Mouse (Mus musculus) MEL (cell line): ENCODE measurements around the gene Gm20388. TPM values are rescaled to one million over a fixed set of nuclear protein-coding genes. Genes with fewer than 3 reads are reported as not detected.

ENCODE experiments used
- DNase-seq: peaks from one replicate; pipeline ENCODE4 v3.0.0; 2011; ENCODE audit warnings: low read depth, low spot score
- H3K27ac ChIP-seq: 2 replicates; pipeline ENCODE4 v1.5.1; 2012; ENCODE audit warnings: low read depth, mild to moderate bottlenecking, control low read depth, low read length, moderate library complexity; ENCODE audit not compliant: control insufficient read depth
- H3K27me3 ChIP-seq, 2 experiments: fragments of 150-350 bp in 1 of 2; sonication (generic) in 1 of 2; 2 replicates each; pipeline ENCODE4 v1.6.1; 2012; ENCODE audit warnings: low read length in 2 of 2, mild to moderate bottlenecking in 2 of 2, improper control_type of control experiment in 1 of 2, moderate library complexity in 1 of 2; ENCODE audit not compliant: insufficient read depth in 2 of 2, control insufficient read depth in 1 of 2
- H3K36me3 ChIP-seq, 2 experiments: 2 replicates each; pipeline ENCODE4 v1.6.1; 2012 to 2014; ENCODE audit warnings: low read length in 2 of 2, improper control_type of control experiment in 1 of 2, inconsistent platforms in 1 of 2, mild to moderate bottlenecking in 1 of 2; ENCODE audit not compliant: insufficient read depth in 2 of 2, control insufficient read depth in 1 of 2
- H3K4me1 ChIP-seq, 2 experiments: fragments of 150-350 bp in 1 of 2; sonication (generic) in 1 of 2; 2 replicates each; pipeline ENCODE4 v1.6.1; 2012; ENCODE audit warnings: low read length in 2 of 2, improper control_type of control experiment in 1 of 2, mild to moderate bottlenecking in 1 of 2; ENCODE audit not compliant: insufficient read depth in 2 of 2, control insufficient read depth in 1 of 2
- H3K4me3 ChIP-seq, 2 experiments: fragments of 150-350 bp in 1 of 2; sonication (generic) in 1 of 2; 2 replicates each; pipeline ENCODE4 v1.5.1; 2012; ENCODE audit warnings: low read depth in 2 of 2, low read length in 2 of 2, mild to moderate bottlenecking in 2 of 2, moderate library complexity in 2 of 2, control low read depth in 1 of 2, improper control_type of control experiment in 1 of 2; ENCODE audit not compliant: control insufficient read depth in 1 of 2, insufficient read depth in 1 of 2
- H3K79me2 ChIP-seq: 2 replicates; pipeline ENCODE4 v1.6.1; 2012; ENCODE audit warnings: mild to moderate bottlenecking, low read length, moderate library complexity; ENCODE audit not compliant: control insufficient read depth, poor library complexity, insufficient read depth
- H3K9ac ChIP-seq: 2 replicates; pipeline ENCODE4 v1.6.1; 2012; ENCODE audit warnings: low read depth, mild to moderate bottlenecking, control low read depth, low read length, moderate library complexity; ENCODE audit not compliant: control insufficient read depth, poor library complexity, severe bottlenecking
- H3K9me3 ChIP-seq: fragments of 150-350 bp; sonication (generic); replicated peaks from 2 replicates; pipeline ENCODE4 v1.6.1; 2012; ENCODE audit warnings: mild to moderate bottlenecking, low read length, improper control_type of control experiment, moderate library complexity; ENCODE audit not compliant: insufficient read depth
- BHLHE40 ChIP-seq: IDR thresholded peaks from 2 replicates; pipeline ENCODE4 v1.6.1; 2012; ENCODE audit warnings: low read depth, mild to moderate bottlenecking, inconsistent platforms, low read length, improper control_type of control experiment, borderline replicate concordance
- CHD1 ChIP-seq: IDR thresholded peaks from 2 replicates; pipeline ENCODE4 v1.6.1; 2012; ENCODE audit warnings: low read depth, mild to moderate bottlenecking, inconsistent platforms, low read length, improper control_type of control experiment
- CHD2 ChIP-seq: IDR thresholded peaks from 2 replicates; pipeline ENCODE4 v1.6.1; 2011; ENCODE audit warnings: low read length, improper control_type of control experiment
- E2F4 ChIP-seq: IDR thresholded peaks from 2 replicates; pipeline ENCODE4 v1.6.1; 2011; ENCODE audit warnings: low read depth, low read length, improper control_type of control experiment, borderline replicate concordance
- GABPA ChIP-seq: IDR thresholded peaks from 2 replicates; pipeline ENCODE4 v1.6.1; 2012; ENCODE audit warnings: low read depth, mild to moderate bottlenecking, inconsistent platforms, low read length, improper control_type of control experiment, moderate library complexity
- JUND ChIP-seq: IDR thresholded peaks from 2 replicates; pipeline ENCODE4 v1.6.1; 2011; ENCODE audit warnings: low read depth, mild to moderate bottlenecking, improper control_type of control experiment, low read length
- KAT2A ChIP-seq: conservative IDR thresholded peaks from 2 replicates; pipeline ENCODE4 v1.6.1; 2012; ENCODE audit warnings: low read depth, low read length, improper control_type of control experiment, inconsistent platforms
- MEF2A ChIP-seq: IDR thresholded peaks from 2 replicates; pipeline ENCODE4 v1.6.1; 2014; ENCODE audit warnings: low read depth, mild to moderate bottlenecking, inconsistent platforms, low read length, improper control_type of control experiment; ENCODE audit not compliant: poor library complexity, insufficient replicate concordance, severe bottlenecking; ENCODE audit errors: extremely low read depth
- MXI1 ChIP-seq: IDR thresholded peaks from 2 replicates; pipeline ENCODE4 v1.6.1; 2011; ENCODE audit warnings: mild to moderate bottlenecking, low read depth, low read length, improper control_type of control experiment
- MYB ChIP-seq: IDR thresholded peaks from 2 replicates; pipeline ENCODE4 v1.6.1; 2011; ENCODE audit warnings: mild to moderate bottlenecking, low read depth, low read length, improper control_type of control experiment
- POLR2A ChIP-seq, 2 experiments: IDR thresholded peaks; 2 replicates each; pipeline ENCODE4 v1.6.1; 2011 to 2012; ENCODE audit warnings: low read length in 2 of 2, mild to moderate bottlenecking in 2 of 2, control low read depth in 1 of 2, improper control_type of control experiment in 1 of 2, low read depth in 1 of 2, moderate library complexity in 1 of 2; ENCODE audit not compliant: control insufficient read depth in 1 of 2, insufficient read depth in 1 of 2, poor library complexity in 1 of 2
- RAD21 ChIP-seq: IDR thresholded peaks from 2 replicates; pipeline ENCODE4 v1.6.1; 2011; ENCODE audit warnings: mild to moderate bottlenecking, low read depth, low read length, improper control_type of control experiment
- RCOR1 ChIP-seq: IDR thresholded peaks from 2 replicates; pipeline ENCODE4 v1.6.1; 2012; ENCODE audit warnings: low read depth, mild to moderate bottlenecking, inconsistent platforms, low read length, improper control_type of control experiment
- SIN3A ChIP-seq: IDR thresholded peaks from 2 replicates; pipeline ENCODE4 v1.6.1; 2012; ENCODE audit warnings: low read length, improper control_type of control experiment, inconsistent platforms
- TAL1 ChIP-seq: IDR thresholded peaks from 2 replicates; pipeline ENCODE4 v1.6.1; 2012; ENCODE audit warnings: mild to moderate bottlenecking, inconsistent platforms, low read length, moderate library complexity, mixed read lengths
- TCF12 ChIP-seq: IDR thresholded peaks from 2 replicates; pipeline ENCODE4 v1.6.1; 2014; ENCODE audit warnings: low read depth, mild to moderate bottlenecking, inconsistent platforms, low read length, improper control_type of control experiment, moderate library complexity
- USF2 ChIP-seq, 2 experiments: IDR thresholded peaks; 2 replicates each; pipeline ENCODE4 v1.6.1; 2011 to 2012; ENCODE audit warnings: improper control_type of control experiment in 2 of 2, low read length in 2 of 2, borderline replicate concordance in 1 of 2, inconsistent platforms in 1 of 2, low read depth in 1 of 2, mild to moderate bottlenecking in 1 of 2; ENCODE audit not compliant: insufficient read depth in 1 of 2
- ZKSCAN1 ChIP-seq: IDR thresholded peaks from 2 replicates; pipeline ENCODE4 v1.6.1; 2012; ENCODE audit warnings: low read depth, mild to moderate bottlenecking, inconsistent platforms, low read length, improper control_type of control experiment, moderate library complexity
- ZMIZ1 ChIP-seq: IDR thresholded peaks from 2 replicates; pipeline ENCODE4 v1.6.1; 2012; ENCODE audit warnings: low read depth, mild to moderate bottlenecking, inconsistent platforms, low read length, improper control_type of control experiment, moderate library complexity
- ZNF384 ChIP-seq: IDR thresholded peaks from 2 replicates; pipeline ENCODE4 v1.6.1; 2012; ENCODE audit warnings: low read depth, mild to moderate bottlenecking, inconsistent platforms, low read length, improper control_type of control experiment
- polyA plus RNA-seq, 2 experiments: library from polyadenylated mRNA; stranded (reverse) in 1 of 2; unstranded in 1 of 2; fragments of >175 nt in 1 of 2; fragments of >200 nt in 1 of 2; gene quantifications; 2 replicates each; pipeline versions ENCODE4 v1.2.1 to v1.2.4; 2012; ENCODE audit warnings: low replicate concordance in 2 of 2, low read depth in 1 of 2; ENCODE audit not compliant: insufficient read length in 2 of 2, insufficient read depth in 1 of 2, missing spikeins in 1 of 2
- total RNA-seq: library from RNA; depleted of rRNA; stranded (reverse); fragments of 300-350 nt; gene quantifications from 2 replicates; pipeline ENCODE4 v1.2.3, GENCODE M21; 2012

Gene Gm20388
- total and polyA plus RNA-seq, 3 experiments, result 11.1 to 17.8 TPM; not detected in 1

DNA sequence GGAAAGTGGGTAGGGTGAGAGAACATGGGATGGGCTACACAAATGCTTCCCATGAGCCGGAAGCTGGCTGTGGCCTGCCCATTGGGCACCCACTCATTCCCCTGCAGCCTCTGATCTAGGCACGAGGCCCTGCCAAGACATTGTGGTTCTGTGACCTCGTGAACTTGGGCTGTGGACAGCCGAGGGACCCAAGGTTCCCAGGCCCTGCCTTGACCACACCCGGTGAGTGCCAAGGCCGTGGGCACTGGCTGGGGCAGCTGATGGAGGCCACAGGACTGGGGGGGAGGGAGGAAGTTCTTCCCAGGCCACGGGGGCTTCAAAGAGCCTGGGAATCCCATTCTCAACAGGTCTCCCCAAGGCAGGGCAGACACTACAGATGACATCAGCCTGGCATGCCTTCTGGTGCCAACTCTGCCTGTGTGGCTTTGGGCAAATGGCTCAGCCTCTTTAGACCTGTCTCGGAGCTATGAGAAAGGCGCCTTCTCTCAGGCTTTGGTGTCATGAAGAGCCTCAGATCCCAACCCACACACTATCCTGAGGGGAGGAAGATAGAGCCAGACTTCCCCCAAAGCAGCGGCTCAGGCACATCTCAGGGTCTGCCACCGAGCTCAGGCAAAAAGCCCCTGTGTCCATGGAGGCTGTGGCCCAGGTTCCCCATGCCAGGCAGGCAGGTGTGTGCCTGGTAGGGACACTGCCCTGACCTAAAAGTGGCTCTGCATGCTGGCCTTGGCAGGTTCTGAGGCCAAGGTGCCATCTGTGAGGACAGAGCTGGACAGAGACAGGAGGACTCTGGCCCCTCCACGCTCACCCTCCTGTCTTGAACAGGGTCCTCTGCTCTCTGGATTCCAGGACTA lies 2941.3 kb downstream of the Gm20388 start:
- TF ChIP-seq MYB (no peak), ZKSCAN1 (no peak), TAL1 (no peak), MXI1 (no peak), USF2 (IDR thresholded peaks at IDR 0.05; ENCODE audit: borderline replicate concordance in 1 of 2, insufficient read depth in 1 of 2, low read depth in 1 of 2, low read length in 2 of 2) (no peak), POLR2A (IDR thresholded peaks at IDR 0.05; ENCODE audit: control insufficient read depth in 1 of 2, insufficient read depth in 1 of 2, low read depth in 1 of 2, low read length in 2 of 2, poor library complexity in 1 of 2) (no peak), KAT2A (no peak), RAD21 (no peak), CHD2 (no peak)
- H3K79me2 ChIP-seq, result no peaks in the 10 kb centered on the region
- H3K27me3 ChIP-seq, result peaks cover 5 to 7% of the 10 kb centered on the region in 2 experiments
- H3K4me3 ChIP-seq, result no peak overlapping the region
- no peak overlapping the region for H3K27ac ChIP-seq
- DNase-seq, result no peak
- no peaks in the 10 kb centered on the region for H3K9me3 ChIP-seq
- no peaks in the 10 kb centered on the region for H3K36me3 ChIP-seq
- H3K4me1 ChIP-seq, result no peaks in the 10 kb centered on the region
- H3K9ac ChIP-seq, result no peak overlapping the region

DNA sequence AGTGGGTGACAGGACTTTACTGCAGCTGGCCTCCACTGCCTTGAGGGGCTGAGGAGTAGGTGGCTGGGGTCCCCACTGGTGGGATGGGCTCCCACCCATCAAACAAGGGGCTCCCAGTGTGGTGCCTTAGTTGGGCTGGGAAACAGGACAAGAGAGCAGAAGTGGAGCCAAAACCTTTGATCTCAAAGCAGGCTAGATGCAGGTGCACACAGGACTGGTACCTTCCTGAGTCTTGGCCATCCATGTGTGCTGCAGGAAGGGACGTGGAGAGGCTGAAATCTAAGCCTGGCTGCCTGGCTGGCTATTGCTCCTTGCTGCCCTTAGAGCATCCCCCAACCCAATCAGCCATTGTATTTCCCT lies 2941.9 kb downstream of the Gm20388 start:
- no peak for DNase-seq
- Histone ChIP-seq H3K27me3 (peaks cover 5 to 7% of the 10 kb centered on the region in 2 experiments), H3K36me3 (no peaks in the 10 kb centered on the region), H3K9me3 (no peaks in the 10 kb centered on the region), H3K4me1 (no peaks in the 10 kb centered on the region), H3K27ac (no peak overlapping the region), H3K9ac (no peak overlapping the region), H3K4me3 (no peak overlapping the region), H3K79me2 (no peaks in the 10 kb centered on the region)
- no peak for TF ChIP-seq SIN3A

DNA sequence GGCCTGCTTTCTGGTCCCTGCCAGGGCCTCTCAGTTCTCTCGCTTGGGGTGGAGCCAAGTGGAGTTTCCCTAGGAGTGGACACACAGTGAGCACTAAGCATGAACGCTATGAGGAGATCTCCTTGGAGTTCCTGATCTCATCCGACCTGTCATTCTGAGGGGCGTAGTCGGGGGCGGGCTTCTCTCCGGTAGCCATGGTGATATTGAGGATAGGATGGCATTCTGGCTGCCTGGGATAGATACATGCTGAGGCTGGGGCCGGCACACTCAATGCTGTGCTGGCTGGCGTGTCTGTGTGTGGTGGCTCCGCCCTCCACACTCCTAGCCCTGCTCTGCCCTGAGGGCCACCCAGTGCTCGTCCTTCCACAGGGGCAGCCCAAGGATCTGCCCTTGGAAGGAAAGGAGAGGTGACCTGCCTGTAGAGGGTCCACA lies 2942.7 kb downstream of the Gm20388 start:
- DNase-seq, result no peak
- no peak overlapping the region for H3K9ac ChIP-seq
- H3K4me1 ChIP-seq, result no peaks in the 10 kb centered on the region
- no peaks in the 10 kb centered on the region for H3K79me2 ChIP-seq
- no peaks in the 10 kb centered on the region for H3K9me3 ChIP-seq
- no peaks in the 10 kb centered on the region for H3K36me3 ChIP-seq
- TF ChIP-seq ZNF384 (no peak), TCF12 (no peak), CHD1 (no peak), GABPA (no peak), ZMIZ1 (no peak), MEF2A (no peak), BHLHE40 (no peak), RCOR1 (no peak), TAL1 (no peak), E2F4 (no peak), JUND (no peak), MYB (no peak)
- no peak overlapping the region for H3K4me3 ChIP-seq
- H3K27me3 ChIP-seq, result peaks cover 5 to 7% of the 10 kb centered on the region in 2 experiments
- no peak overlapping the region for H3K27ac ChIP-seq
